Mouse (Mus musculus): ENCODE measurements around the gene Slpi. TPM values are rescaled to one million over a fixed set of nuclear protein-coding genes. Genes with fewer than 3 reads are reported as not detected.
A peak's percentile ranks its signal among the peaks of the same experiment; 100 is the strongest.

Gene Slpi
- polyA plus RNA-seq (2012; fragmentation: generic; extraction: Trizol) = 9.4 TPM

GRCm38 (mm10) chr2:164389020-164389419, at the start of gene Slpi:
Gene Slpi (minus strand): TSS chr2:164389095.
- Histone ChIP-seq H3K4me3 (no peak within 1 kb of the TSS), H3K27me3 (ENCODE audit: control insufficient read depth, insufficient read depth, insufficient read length) (no peaks in the 10 kb centered on the region), H3K4me2 (ENCODE audit: low read depth) (peak within 1 kb of the TSS; percentile 34), H3K79me2 (ENCODE audit: control insufficient read depth, insufficient read depth) (no peaks in the 10 kb centered on the region), H3ac (ENCODE audit: control insufficient read depth, insufficient read length) (no peak within 1 kb of the TSS), H3K36me3 (ENCODE audit: control insufficient read depth, insufficient read depth) (no peaks in the 10 kb centered on the region)
- TF ChIP-seq E2F4 (IDR thresholded peaks at IDR 0.05; ENCODE audit: insufficient read depth) (no peak), TCF3 (IDR thresholded peaks at IDR 0.05; ENCODE audit: insufficient read length, low read depth) (no peak), MYOG (IDR thresholded peaks at IDR 0.05; ENCODE audit: control insufficient read depth in 1 of 3, insufficient read depth in 1 of 3, insufficient read length in 2 of 3, low read depth in 2 of 3) (no peak), CEBPB (IDR thresholded peaks at IDR 0.05; ENCODE audit: insufficient read depth, poor library complexity, severe bottlenecking) (no peak), REST (IDR thresholded peaks at IDR 0.05; ENCODE audit: insufficient read depth, insufficient read length) (no peak), SRF (IDR thresholded peaks at IDR 0.05; ENCODE audit: control insufficient read depth, insufficient read length, low read depth) (no peak), POLR2A (IDR thresholded peaks at IDR 0.05; ENCODE audit: insufficient read length, low read depth) (no peak), USF1 (IDR thresholded peaks at IDR 0.05; ENCODE audit: low read depth) (no peak), MYOD1 (IDR thresholded peaks at IDR 0.05; ENCODE audit: control insufficient read depth in 1 of 3, insufficient read length in 2 of 3, low read depth in 2 of 3) (no peak), TCF12 (IDR thresholded peaks at IDR 0.05; ENCODE audit: insufficient read depth, poor library complexity, severe bottlenecking) (no peak), MAX (IDR thresholded peaks at IDR 0.05; ENCODE audit: low read depth) (no peak), POLR2AphosphoS2 (IDR thresholded peaks at IDR 0.05; ENCODE audit: insufficient read length, low read depth) (no peak)

GRCm38 (mm10) chr2:164438257-164438656, 49.4 kb upstream of the Slpi start:
- H3K36me3 ChIP-seq (ENCODE audit: control insufficient read depth, insufficient read depth) = no peaks in the 10 kb centered on the region
- H3K27me3 ChIP-seq (ENCODE audit: control insufficient read depth, insufficient read depth, insufficient read length) = no peaks in the 10 kb centered on the region
- no peak overlapping the region for H3ac ChIP-seq (ENCODE audit: control insufficient read depth, insufficient read length)
- peaks cover 92% of the 10 kb centered on the region for H3K79me2 ChIP-seq (ENCODE audit: control insufficient read depth, insufficient read depth)
- TF ChIP-seq E2F4 (IDR thresholded peaks at IDR 0.05; ENCODE audit: insufficient read depth) (no peak), MAX (IDR thresholded peaks at IDR 0.05; ENCODE audit: low read depth) (no peak), REST (IDR thresholded peaks at IDR 0.05; ENCODE audit: insufficient read depth, insufficient read length) (no peak), USF1 (IDR thresholded peaks at IDR 0.05; ENCODE audit: low read depth) (no peak), SRF (IDR thresholded peaks at IDR 0.05; ENCODE audit: control insufficient read depth, insufficient read length, low read depth) (no peak), CEBPB (IDR thresholded peaks at IDR 0.05; ENCODE audit: insufficient read depth, poor library complexity, severe bottlenecking) (no peak), MYOD1 (IDR thresholded peaks at IDR 0.05; ENCODE audit: control insufficient read depth in 1 of 3, insufficient read length in 2 of 3, low read depth in 2 of 3) (peak in 1 of 3 experiments; percentile 74), TCF3 (IDR thresholded peaks at IDR 0.05; ENCODE audit: insufficient read length, low read depth) (no peak), MYOG (IDR thresholded peaks at IDR 0.05; ENCODE audit: control insufficient read depth in 1 of 3, insufficient read depth in 1 of 3, insufficient read length in 2 of 3, low read depth in 2 of 3) (peak in 1 of 3 experiments; percentile 69), TCF12 (IDR thresholded peaks at IDR 0.05; ENCODE audit: insufficient read depth, poor library complexity, severe bottlenecking) (no peak), POLR2AphosphoS2 (IDR thresholded peaks at IDR 0.05; ENCODE audit: insufficient read length, low read depth) (no peak)
- H3K4me3 ChIP-seq = no peak overlapping the region
- H3K4me2 ChIP-seq (ENCODE audit: low read depth) = peak overlapping the region; percentile 82

GRCm38 (mm10) chr2:164437710-164438109, 48.8 kb upstream of the Slpi start:
- H3K27me3 ChIP-seq (ENCODE audit: control insufficient read depth, insufficient read depth, insufficient read length) = no peaks in the 10 kb centered on the region
- H3K79me2 ChIP-seq (ENCODE audit: control insufficient read depth, insufficient read depth) = peaks cover 91% of the 10 kb centered on the region
- peak overlapping the region; percentile 82 for H3K4me2 ChIP-seq (ENCODE audit: low read depth)
- TF ChIP-seq TCF12 (IDR thresholded peaks at IDR 0.05; ENCODE audit: insufficient read depth, poor library complexity, severe bottlenecking) = no peak
- TF ChIP-seq REST (IDR thresholded peaks at IDR 0.05; ENCODE audit: insufficient read depth, insufficient read length) = no peak
- no peak for TF ChIP-seq MYOG (IDR thresholded peaks at IDR 0.05; ENCODE audit: control insufficient read depth in 1 of 3, insufficient read depth in 1 of 3, insufficient read length in 2 of 3, low read depth in 2 of 3)
- no peak for TF ChIP-seq MYOD1 (IDR thresholded peaks at IDR 0.05; ENCODE audit: control insufficient read depth in 1 of 3, insufficient read length in 2 of 3, low read depth in 2 of 3)
- TF ChIP-seq POLR2A (IDR thresholded peaks at IDR 0.05; ENCODE audit: insufficient read length, low read depth) = no peak
- no peak for TF ChIP-seq POLR2AphosphoS2 (IDR thresholded peaks at IDR 0.05; ENCODE audit: insufficient read length, low read depth)
- TF ChIP-seq MAX (IDR thresholded peaks at IDR 0.05; ENCODE audit: low read depth) = no peak
- no peak for TF ChIP-seq CEBPB (IDR thresholded peaks at IDR 0.05; ENCODE audit: insufficient read depth, poor library complexity, severe bottlenecking)
- TF ChIP-seq E2F4 (IDR thresholded peaks at IDR 0.05; ENCODE audit: insufficient read depth) = no peak
- no peak for TF ChIP-seq USF1 (IDR thresholded peaks at IDR 0.05; ENCODE audit: low read depth)
- TF ChIP-seq SRF (IDR thresholded peaks at IDR 0.05; ENCODE audit: control insufficient read depth, insufficient read length, low read depth) = no peak
- no peak for TF ChIP-seq TCF3 (IDR thresholded peaks at IDR 0.05; ENCODE audit: insufficient read length, low read depth)
- H3ac ChIP-seq (ENCODE audit: control insufficient read depth, insufficient read length) = no peak overlapping the region
- no peak overlapping the region for H3K4me3 ChIP-seq
- no peaks in the 10 kb centered on the region for H3K36me3 ChIP-seq (ENCODE audit: control insufficient read depth, insufficient read depth)

GRCm38 (mm10) chr2:164436961-164437360, 48.1 kb upstream of the Slpi start:
- H3K36me3 ChIP-seq (ENCODE audit: control insufficient read depth, insufficient read depth) = no peaks in the 10 kb centered on the region
- no peaks in the 10 kb centered on the region for H3K27me3 ChIP-seq (ENCODE audit: control insufficient read depth, insufficient read depth, insufficient read length)
- peaks cover 83% of the 10 kb centered on the region for H3K79me2 ChIP-seq (ENCODE audit: control insufficient read depth, insufficient read depth)
- TF ChIP-seq TCF3 (IDR thresholded peaks at IDR 0.05; ENCODE audit: insufficient read length, low read depth) (no peak), REST (IDR thresholded peaks at IDR 0.05; ENCODE audit: insufficient read depth, insufficient read length) (no peak), MYOG (IDR thresholded peaks at IDR 0.05; ENCODE audit: control insufficient read depth in 1 of 3, insufficient read depth in 1 of 3, insufficient read length in 2 of 3, low read depth in 2 of 3) (no peak), TCF12 (IDR thresholded peaks at IDR 0.05; ENCODE audit: insufficient read depth, poor library complexity, severe bottlenecking) (no peak), SRF (IDR thresholded peaks at IDR 0.05; ENCODE audit: control insufficient read depth, insufficient read length, low read depth) (no peak), MAX (IDR thresholded peaks at IDR 0.05; ENCODE audit: low read depth) (no peak), USF1 (IDR thresholded peaks at IDR 0.05; ENCODE audit: low read depth) (no peak), POLR2A (IDR thresholded peaks at IDR 0.05; ENCODE audit: insufficient read length, low read depth) (no peak), POLR2AphosphoS2 (IDR thresholded peaks at IDR 0.05; ENCODE audit: insufficient read length, low read depth) (no peak), CEBPB (IDR thresholded peaks at IDR 0.05; ENCODE audit: insufficient read depth, poor library complexity, severe bottlenecking) (no peak), MYOD1 (IDR thresholded peaks at IDR 0.05; ENCODE audit: control insufficient read depth in 1 of 3, insufficient read length in 2 of 3, low read depth in 2 of 3) (no peak), E2F4 (IDR thresholded peaks at IDR 0.05; ENCODE audit: insufficient read depth) (no peak)
- no peak overlapping the region for H3K4me3 ChIP-seq
- H3ac ChIP-seq (ENCODE audit: control insufficient read depth, insufficient read length) = no peak overlapping the region
- H3K4me2 ChIP-seq (ENCODE audit: low read depth) = peak overlapping the region; percentile 82
